Mouse (Mus musculus) lung, postnatal 36 days (tissue): ENCODE measurements at regions not wholly inside any gene's neighbourhood (a gene's known extent, or its start where the extent isn't known, plus 50 kb on each side); places are given as distances from the start of the nearest gene placed in this dataset.
A peak's percentile ranks its signal among the peaks of the same experiment; 100 is the strongest.
"Not testable (repeated sequence)": the region's sequence is repeated elsewhere in the genome, so short reads cannot be mapped to it uniquely, and the experiment has no call there.

Source experiments
- DNase-seq: peaks from one replicate; pipeline ENCODE4 v3.0.0; 2022; ENCODE audit warnings: mixed read lengths

DNA sequence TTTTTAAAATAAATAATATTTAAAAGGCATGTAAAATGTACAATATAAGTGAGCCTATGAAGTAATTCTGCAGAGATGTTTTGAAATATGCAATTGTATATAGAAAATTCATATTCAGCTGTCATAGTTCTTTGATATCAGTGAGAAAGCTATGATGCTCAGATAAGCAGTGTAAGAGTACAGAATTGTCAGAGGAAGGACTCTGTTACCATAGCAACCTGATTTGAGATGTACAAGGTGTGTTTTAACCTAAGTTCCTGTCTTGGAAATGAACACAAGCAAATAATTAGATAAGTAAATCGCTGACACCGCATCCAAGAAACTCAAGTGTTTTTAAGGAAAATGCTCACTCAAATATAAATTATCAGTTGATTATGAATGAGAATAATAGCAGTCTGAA, 271.8 kb downstream of the Gabrg2 start:
- no peak for DNase-seq

DNA sequence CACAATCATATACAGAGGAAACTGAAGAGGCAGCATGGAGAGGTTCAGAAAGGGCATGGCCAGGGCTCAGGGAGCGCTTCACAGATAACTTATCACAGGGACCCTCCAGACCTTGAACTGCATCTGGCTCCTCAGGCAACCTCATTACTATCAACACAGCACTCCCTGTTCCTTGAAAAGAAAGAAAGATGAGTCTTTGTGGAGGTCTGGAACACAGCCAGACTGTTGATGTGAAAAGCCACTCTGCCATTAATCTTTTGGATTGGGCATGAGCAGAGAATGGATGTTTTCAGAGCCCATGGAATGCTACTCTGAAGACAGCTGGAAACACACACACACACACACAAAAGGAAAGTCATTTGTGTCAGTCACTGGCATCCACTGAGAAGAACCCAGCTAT, 284.0 kb downstream of the Gabrg2 start:
- no peak for DNase-seq

- DNase-seq = no peak
Measured at GRCm38 (mm10) chr11:41690682-41691081, 310.0 kb downstream of the Gabrg2 start.

DNA sequence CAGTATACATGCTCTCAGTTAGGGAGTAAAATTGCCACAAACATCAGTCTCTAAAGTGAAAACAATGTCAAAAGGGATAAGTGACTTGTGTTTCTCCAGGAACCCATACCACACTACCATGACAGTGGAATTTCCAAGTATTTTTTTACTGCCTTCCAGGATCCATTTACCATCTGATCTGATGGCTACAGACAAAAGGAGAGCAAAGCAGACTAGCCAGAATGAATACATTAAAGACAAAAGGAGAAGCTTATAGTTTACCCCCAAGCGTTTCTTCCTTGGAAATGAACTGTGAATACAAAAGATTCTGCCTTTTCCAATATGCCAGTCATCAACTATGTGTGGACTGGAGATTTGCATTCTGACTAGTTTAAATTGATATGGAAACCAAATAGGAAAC, 317.7 kb downstream of the Gabrg2 start:
- no peak for DNase-seq

DNA sequence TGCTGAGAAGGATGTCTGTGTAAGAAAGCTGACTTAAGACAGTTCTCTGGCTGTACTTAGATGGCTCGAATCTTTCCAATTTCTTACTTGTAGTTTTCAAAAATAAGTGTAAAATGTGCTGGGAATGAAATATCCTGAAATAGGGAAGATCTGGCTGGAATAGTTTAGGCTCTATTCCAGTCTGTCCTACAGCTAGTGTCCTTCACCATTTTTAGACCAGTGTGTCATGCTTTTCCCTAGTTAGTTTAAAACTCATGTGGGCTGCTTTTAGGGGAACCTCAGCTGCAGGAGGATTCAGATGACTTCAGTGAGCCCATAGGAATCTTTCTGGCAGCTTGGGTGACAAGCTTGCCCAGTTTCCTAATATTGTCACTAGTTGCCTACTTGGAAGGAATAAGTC, 348.1 kb downstream of the Gabrg2 start:
- DNase-seq = no peak

DNA sequence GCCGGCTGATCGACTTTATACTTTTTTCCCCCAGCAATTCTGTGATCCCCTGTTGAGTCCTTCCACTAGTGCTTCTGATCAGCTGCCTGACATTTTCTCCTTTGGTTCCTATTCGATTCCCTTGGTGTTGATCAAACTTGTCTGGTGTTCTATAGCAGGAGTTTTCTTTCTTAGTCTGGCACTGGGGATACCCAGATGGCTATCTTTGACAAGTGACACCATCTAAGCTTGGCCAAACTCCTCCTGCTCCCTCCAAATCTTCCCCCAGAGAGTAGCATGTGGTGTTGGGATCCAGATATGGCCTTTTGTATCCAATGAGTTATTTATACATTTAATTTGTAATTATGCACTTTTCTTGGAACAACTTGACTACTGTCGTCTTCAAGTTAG, 355.2 kb downstream of the Gabrg2 start:
- no peak for DNase-seq

GRCm38 (mm10) chr11:41644725-41645501, 355.7 kb downstream of the Gabrg2 start:
- peak; percentile 17 for DNase-seq

DNA sequence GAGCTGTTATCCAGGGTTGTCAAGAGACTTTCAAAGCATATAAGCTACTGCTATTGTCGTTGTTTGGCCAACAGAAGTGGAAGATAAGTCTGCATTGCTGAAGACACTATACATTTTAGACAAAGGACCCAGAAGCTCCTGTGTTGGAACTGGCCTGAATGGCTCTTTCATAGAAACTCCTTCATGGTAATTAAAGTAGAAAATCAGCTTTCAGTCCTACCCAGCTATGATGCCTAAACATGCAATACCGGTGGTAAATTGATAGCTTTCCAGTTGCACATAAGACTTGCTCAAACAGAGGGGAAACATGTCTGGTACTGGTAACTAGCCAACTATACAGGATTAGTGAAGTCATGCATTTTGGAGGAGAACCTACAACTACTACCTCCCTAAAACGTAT, 356.6 kb downstream of the Gabrg2 start:
- DNase-seq = no peak

GRCm38 (mm10) chr11:41599006-41599405, 401.7 kb downstream of the Gabrg2 start:
- DNase-seq = no peak

- no peak for DNase-seq
Measured at GRCm38 (mm10) chr11:41598431-41598830, 402.2 kb downstream of the Gabrg2 start.

- DNase-seq = not testable (repeated sequence)
Measured at GRCm38 (mm10) chr11:41591426-41591825, 409.2 kb downstream of the Gabrg2 start.
